Mouse (Mus musculus) stomach, embryonic 15.5 days (tissue): ENCODE data around the gene Fzd10. TPM values are rescaled to one million over a fixed set of nuclear protein-coding genes. Genes with fewer than 3 reads are reported as not detected.

Experiments used
- ATAC-seq: fragments of 200-750 bp; cut with Nextera tagmentation; 2 replicates; pipeline ENCODE4 v1.8.0; 2017; ENCODE audit warnings: low read depth, moderate number of reproducible peaks, moderate TSS enrichment; ENCODE audit not compliant: insufficient read depth, low FRiP score
- H3K27ac ChIP-seq: fragments of 300-500 bp; sonication (generic); 2 replicates; pipeline ENCODE4 v1.5.1; 2015; ENCODE audit warnings: mild to moderate bottlenecking, inconsistent platforms
- H3K27me3 ChIP-seq: fragments of 300-500 bp; sonication (generic); replicated peaks from 2 replicates; pipeline ENCODE4 v1.6.1; 2015; ENCODE audit warnings: inconsistent platforms
- H3K36me3 ChIP-seq: fragments of 300-500 bp; sonication (generic); 2 replicates; pipeline ENCODE4 v1.6.1; 2015; ENCODE audit warnings: inconsistent platforms
- H3K4me1 ChIP-seq: fragments of 300-500 bp; sonication (generic); 2 replicates; pipeline ENCODE4 v1.6.1; 2015; ENCODE audit warnings: inconsistent platforms
- H3K4me2 ChIP-seq: fragments of 300-500 bp; sonication (generic); 2 replicates; pipeline ENCODE4 v1.6.1; 2015; ENCODE audit warnings: mild to moderate bottlenecking, inconsistent platforms
- H3K4me3 ChIP-seq: fragments of 300-500 bp; sonication (generic); replicated peaks from 2 replicates; pipeline ENCODE4 v1.5.1; 2015; ENCODE audit warnings: inconsistent platforms
- H3K9ac ChIP-seq: fragments of 300-500 bp; sonication (generic); 2 replicates; pipeline ENCODE4 v1.6.1; 2015; ENCODE audit warnings: inconsistent platforms
- H3K9me3 ChIP-seq: fragments of 300-500 bp; sonication (generic); 2 replicates; pipeline ENCODE4 v1.6.1; 2016; ENCODE audit warnings: inconsistent platforms
- WGBS: fragments of 180-500 bp; shearing (Covaris S2); methylation state at CpG from one replicate; pipeline ENCODE4 v1.1.7; 2015; 5-methylcytosine and 5-hydroxymethylcytosine counted together
- polyA plus RNA-seq: library from polyadenylated mRNA; unstranded; fragments of >200 nt; fragmentation: Nextera tagmentation; extraction: Ambion mirVana; gene quantifications from 2 replicates; pipeline ENCODE4 v1.2.1, GENCODE M21; 2015

Gene Fzd10
- polyA plus RNA-seq, 1 experiment from 2014 or later: 1.8 TPM

- Histone ChIP-seq H3K27ac (no peak overlapping the region), H3K36me3 (no peaks in the 10 kb centered on the region), H3K4me1 (peaks cover 2% of the 10 kb centered on the region; the same call in 1 of the 2 replicates), H3K9ac (no peak overlapping the region), H3K4me3 (no peak overlapping the region), H3K4me2 (peak overlapping the region; percentile 34; the same call in 1 of the 2 replicates), H3K9me3 (no peaks in the 10 kb centered on the region), H3K27me3 (peaks cover 17% of the 10 kb centered on the region)
- no peak for ATAC-seq
- 12% methylated on average over 14 of the region's 14 CpGs for WGBS
Measured at GRCm38 (mm10) chr5:128606596-128606995, 6.0 kb downstream of the Fzd10 start.

- H3K36me3 ChIP-seq: no peaks in the 10 kb centered on the region
- no peak overlapping the region for H3K27ac ChIP-seq
- no peak overlapping the region for H3K4me2 ChIP-seq
- 60% methylated on average over 7 of the region's 7 CpGs for WGBS
- no peak for ATAC-seq
- H3K4me3 ChIP-seq: no peak overlapping the region
- H3K9me3 ChIP-seq: no peaks in the 10 kb centered on the region
- no peaks in the 10 kb centered on the region for H3K4me1 ChIP-seq
- H3K27me3 ChIP-seq: no peaks in the 10 kb centered on the region
- H3K9ac ChIP-seq: no peak overlapping the region
Measured at GRCm38 (mm10) chr5:128609091-128609490, 8.4 kb downstream of the Fzd10 start.

- WGBS: 9% methylated on average over 9 of the region's 9 CpGs
- no peak overlapping the region for H3K27ac ChIP-seq
- no peaks in the 10 kb centered on the region for H3K36me3 ChIP-seq
- H3K4me1 ChIP-seq: peaks cover 9% of the 10 kb centered on the region; the same call in 1 of the 2 replicates
- no peak for ATAC-seq
- H3K4me2 ChIP-seq: 0 out of 2 replicates have a peak overlapping the region, but pooled peaks have one; percentile 27
- H3K4me3 ChIP-seq: no peak overlapping the region
- no peaks in the 10 kb centered on the region for H3K9me3 ChIP-seq
- H3K27me3 ChIP-seq: no peaks in the 10 kb centered on the region
- H3K9ac ChIP-seq: no peak overlapping the region
Measured at GRCm38 (mm10) chr5:128617621-128618020, 17.0 kb downstream of the Fzd10 start.

GRCm38 (mm10) chr5:128619987-128620386 is 19.3 kb downstream of the Fzd10 start:
- H3K9ac ChIP-seq: no peak overlapping the region
- ATAC-seq: no peak
- WGBS: 27% methylated on average over 8 of the region's 8 CpGs

GRCm38 (mm10) chr5:128620408-128620807 is 19.8 kb downstream of the Fzd10 start:
- peak overlapping the region; percentile 8; the same call in 1 of the 2 replicates for H3K4me2 ChIP-seq
- H3K4me3 ChIP-seq: no peak overlapping the region
- H3K27me3 ChIP-seq: no peaks in the 10 kb centered on the region
- ATAC-seq: no peak
- peaks cover 9% of the 10 kb centered on the region; the same call in 1 of the 2 replicates for H3K4me1 ChIP-seq
- no peaks in the 10 kb centered on the region for H3K9me3 ChIP-seq
- H3K36me3 ChIP-seq: no peaks in the 10 kb centered on the region
- peak overlapping the region; percentile 54; the same call in 1 of the 2 replicates for H3K27ac ChIP-seq
- no peak overlapping the region for H3K9ac ChIP-seq
- WGBS: 5% methylated on average over 9 of the region's 9 CpGs

More at GRCm38 (mm10) chr5:128619987-128620386, 19.3 kb downstream of the Fzd10 start:
- H3K4me2 ChIP-seq: no peak overlapping the region
- no peaks in the 10 kb centered on the region for H3K27me3 ChIP-seq
- H3K4me3 ChIP-seq: no peak overlapping the region
- H3K4me1 ChIP-seq: peaks cover 9% of the 10 kb centered on the region; the same call in 1 of the 2 replicates
- H3K27ac ChIP-seq: peak overlapping the region; percentile 63
- no peaks in the 10 kb centered on the region for H3K9me3 ChIP-seq
- H3K36me3 ChIP-seq: no peaks in the 10 kb centered on the region

GRCm38 (mm10) chr5:128627763-128628162 is 27.1 kb downstream of the Fzd10 start:
- WGBS: 50% methylated on average over 5 of the region's 5 CpGs
- H3K9ac ChIP-seq: no peak overlapping the region
- H3K36me3 ChIP-seq: no peaks in the 10 kb centered on the region
- H3K27me3 ChIP-seq: no peaks in the 10 kb centered on the region
- no peak for ATAC-seq
- H3K4me3 ChIP-seq: no peak overlapping the region
- no peaks in the 10 kb centered on the region for H3K9me3 ChIP-seq
- no peaks in the 10 kb centered on the region for H3K4me1 ChIP-seq
- H3K27ac ChIP-seq: no peak overlapping the region
- H3K4me2 ChIP-seq: no peak overlapping the region

- Histone ChIP-seq H3K27ac (no peak overlapping the region), H3K36me3 (no peaks in the 10 kb centered on the region), H3K9ac (no peak overlapping the region), H3K27me3 (no peaks in the 10 kb centered on the region), H3K4me1 (no peaks in the 10 kb centered on the region), H3K4me3 (no peak overlapping the region), H3K9me3 (no peaks in the 10 kb centered on the region), H3K4me2 (no peak overlapping the region)
- 89% methylated on average over 9 of the region's 9 CpGs for WGBS
- no peak for ATAC-seq
Measured at GRCm38 (mm10) chr5:128636648-128637047, 36.0 kb downstream of the Fzd10 start.

- H3K9ac ChIP-seq: no peak overlapping the region
- H3K27ac ChIP-seq: no peak overlapping the region
- no peak for ATAC-seq
- no peak overlapping the region for H3K4me2 ChIP-seq
- no peaks in the 10 kb centered on the region for H3K36me3 ChIP-seq
- no peaks in the 10 kb centered on the region for H3K27me3 ChIP-seq
- 81% methylated on average over 26 of the region's 26 CpGs for WGBS
- H3K9me3 ChIP-seq: no peaks in the 10 kb centered on the region
- H3K4me3 ChIP-seq: no peak overlapping the region
- no peaks in the 10 kb centered on the region for H3K4me1 ChIP-seq
Measured at GRCm38 (mm10) chr5:128637071-128638015, 36.7 kb downstream of the Fzd10 start.

GRCm38 (mm10) chr5:128638716-128639115 is 38.1 kb downstream of the Fzd10 start:
- WGBS: 57% methylated on average over 9 of the region's 9 CpGs
- Histone ChIP-seq H3K27ac (no peak overlapping the region), H3K4me1 (no peaks in the 10 kb centered on the region)

GRCm38 (mm10) chr5:128643065-128643464 is 42.4 kb downstream of the Fzd10 start:
- no peaks in the 10 kb centered on the region for H3K36me3 ChIP-seq
- H3K4me3 ChIP-seq: no peak overlapping the region
- WGBS: 79% methylated on average over 4 of the region's 4 CpGs
- no peak for ATAC-seq
- no peak overlapping the region for H3K4me2 ChIP-seq
- H3K27me3 ChIP-seq: no peaks in the 10 kb centered on the region
- no peak overlapping the region for H3K27ac ChIP-seq
- H3K4me1 ChIP-seq: no peaks in the 10 kb centered on the region
- no peaks in the 10 kb centered on the region for H3K9me3 ChIP-seq
- H3K9ac ChIP-seq: no peak overlapping the region

More at GRCm38 (mm10) chr5:128638716-128639115, 38.1 kb downstream of the Fzd10 start:
- Histone ChIP-seq H3K9me3 (no peaks in the 10 kb centered on the region), H3K36me3 (no peaks in the 10 kb centered on the region), H3K9ac (no peak overlapping the region), H3K4me2 (no peak overlapping the region), H3K4me3 (no peak overlapping the region), H3K27me3 (no peaks in the 10 kb centered on the region)
- no peak for ATAC-seq

GRCm38 (mm10) chr5:128645720-128646119 is 45.1 kb downstream of the Fzd10 start:
- Histone ChIP-seq H3K27me3 (no peaks in the 10 kb centered on the region), H3K4me1 (no peaks in the 10 kb centered on the region), H3K9me3 (no peaks in the 10 kb centered on the region), H3K27ac (no peak overlapping the region), H3K36me3 (no peaks in the 10 kb centered on the region), H3K9ac (no peak overlapping the region), H3K4me3 (no peak overlapping the region), H3K4me2 (no peak overlapping the region)
- 57% methylated on average over 8 of the region's 8 CpGs for WGBS
- no peak for ATAC-seq

- H3K4me3 ChIP-seq: no peak overlapping the region
- H3K27me3 ChIP-seq: no peaks in the 10 kb centered on the region
- H3K27ac ChIP-seq: no peak overlapping the region
- no peak overlapping the region for H3K4me2 ChIP-seq
- H3K9ac ChIP-seq: no peak overlapping the region
- 78% methylated on average over 5 of the region's 5 CpGs for WGBS
- no peaks in the 10 kb centered on the region for H3K36me3 ChIP-seq
- no peak for ATAC-seq
- H3K9me3 ChIP-seq: no peaks in the 10 kb centered on the region
- H3K4me1 ChIP-seq: no peaks in the 10 kb centered on the region
Measured at GRCm38 (mm10) chr5:128646286-128646685, 45.6 kb downstream of the Fzd10 start.
